In genomic region chr9:107975399-107976386, GRCm38 (mm10) we compare ENCODE assay signal across 8 mouse cellular contexts. TPM values are rescaled to one million over a fixed set of nuclear protein-coding genes. Genes with fewer than 3 reads are reported as not detected.
A peak's percentile ranks its signal among the peaks of the same experiment; 100 is the strongest.
DNase-seq lines count a peak whose midpoint lies in the region; ATAC-seq lines count a peak whose summit lies in the region.

Gene Uba7 (plus strand): TSS chr9:107975505.

- no peaks in the 10 kb centered on the region for H3K36me3 ChIP-seq in hindbrain, embryonic 11.5 days (ENCODE audit: control insufficient read depth, insufficient read depth, low read length)
- 0 out of 2 replicates have a peak, but pooled peaks cover 3% of the 10 kb centered on the region for H3K36me3 ChIP-seq in hindbrain, embryonic 16.5 days (ENCODE audit: control insufficient read depth, insufficient read depth, low read length)
- H3K36me3 ChIP-seq in megakaryocyte, embryonic 14.5 days (replicated peaks; ENCODE audit: low read length): peaks cover 58% of the 10 kb centered on the region
- H3K36me3 ChIP-seq in midbrain, embryonic 11.5 days (ENCODE audit: control insufficient read depth, insufficient read depth, low read length): 0 out of 2 replicates have a peak, but pooled peaks cover 2% of the 10 kb centered on the region

- no peak for ATAC-seq in hindbrain, embryonic 11.5 days (ENCODE audit: low FRiP score)
- no peak for ATAC-seq in hindbrain, embryonic 16.5 days
- ATAC-seq in midbrain, embryonic 11.5 days (ENCODE audit: low FRiP score): no peak

- H3K4me3 ChIP-seq in hindbrain, embryonic 11.5 days (ENCODE audit: low read depth, low read length): no peak within 1 kb of the TSS
- no peak within 1 kb of the TSS for H3K4me3 ChIP-seq in hindbrain, embryonic 16.5 days (ENCODE audit: low read length)
- H3K4me3 ChIP-seq in megakaryocyte, embryonic 14.5 days (replicated peaks): peak within 1 kb of the TSS; percentile 98
- H3K4me3 ChIP-seq in midbrain, embryonic 11.5 days (ENCODE audit: low read depth, low read length): no peak within 1 kb of the TSS

- H3K27ac ChIP-seq in hindbrain, embryonic 11.5 days (ENCODE audit: low read depth, low read length): no peak within 1 kb of the TSS
- H3K27ac ChIP-seq in hindbrain, embryonic 16.5 days (ENCODE audit: low read depth, low read length): no peak within 1 kb of the TSS
- H3K27ac ChIP-seq in midbrain, embryonic 11.5 days (ENCODE audit: low read depth, low read length): no peak within 1 kb of the TSS

- no peak within 1 kb of the TSS for H3K9ac ChIP-seq in hindbrain, embryonic 11.5 days (ENCODE audit: low read depth, low read length)
- H3K9ac ChIP-seq in hindbrain, embryonic 16.5 days (ENCODE audit: low read depth, low read length): no peak within 1 kb of the TSS
- no peak within 1 kb of the TSS for H3K9ac ChIP-seq in midbrain, embryonic 11.5 days (ENCODE audit: low read length)

- H3K27me3 ChIP-seq in hindbrain, embryonic 11.5 days (ENCODE audit: control insufficient read depth, insufficient read depth, low read length): no peaks in the 10 kb centered on the region
- no peaks in the 10 kb centered on the region for H3K27me3 ChIP-seq in hindbrain, embryonic 16.5 days (replicated peaks; ENCODE audit: control insufficient read depth, insufficient read depth, low read length)
- no peaks in the 10 kb centered on the region for H3K27me3 ChIP-seq in megakaryocyte, embryonic 14.5 days (replicated peaks)
- no peaks in the 10 kb centered on the region for H3K27me3 ChIP-seq in midbrain, embryonic 11.5 days (ENCODE audit: control insufficient read depth, insufficient read depth, low read length)

- DNase-seq in hindbrain, embryonic 11.5 days (ENCODE audit: low spot score): no peak
- DNase-seq in adrenal gland, postnatal 10 days: peak; percentile 43
- peak; percentile 79 to 80 for DNase-seq in heart, adult 9 months (ENCODE audit: low spot score in 2 of 2)
- peak; percentile 40 for DNase-seq in kidney, postnatal 10 days
- DNase-seq in cerebellum, adult 9-10 months: no peak
- no peak for DNase-seq in midbrain, embryonic 11.5 days (ENCODE audit: low spot score, missing footprints)

- WGBS in hindbrain, embryonic 11.5 days: 70% methylated on average over 12 of the region's 12 CpGs
- WGBS in hindbrain, embryonic 16.5 days: 73% methylated on average over 12 of the region's 12 CpGs
- WGBS in midbrain, embryonic 11.5 days: 75% methylated on average over 12 of the region's 12 CpGs

- no peaks in the 10 kb centered on the region for H3K9me3 ChIP-seq in hindbrain, embryonic 11.5 days (ENCODE audit: control insufficient read depth, low read length)
- H3K9me3 ChIP-seq in hindbrain, embryonic 16.5 days (ENCODE audit: control insufficient read depth, low read length): no peaks in the 10 kb centered on the region
- H3K9me3 ChIP-seq in megakaryocyte, embryonic 14.5 days: no peaks in the 10 kb centered on the region
- no peaks in the 10 kb centered on the region for H3K9me3 ChIP-seq in midbrain, embryonic 11.5 days (ENCODE audit: control insufficient read depth, low read length)

- H3K4me1 ChIP-seq in hindbrain, embryonic 11.5 days (replicated peaks; ENCODE audit: control insufficient read depth, insufficient read depth, low read length): no peaks in the 10 kb centered on the region
- no peaks in the 10 kb centered on the region for H3K4me1 ChIP-seq in hindbrain, embryonic 16.5 days (ENCODE audit: control insufficient read depth, insufficient read depth, low read depth, low read length)
- H3K4me1 ChIP-seq in megakaryocyte, embryonic 14.5 days: peaks cover 99% of the 10 kb centered on the region
- H3K4me1 ChIP-seq in midbrain, embryonic 11.5 days (ENCODE audit: control insufficient read depth, insufficient read depth, low read length): no peaks in the 10 kb centered on the region

- no peak within 1 kb of the TSS for H3K4me2 ChIP-seq in hindbrain, embryonic 11.5 days (replicated peaks; ENCODE audit: low read depth, low read length)
- no peak within 1 kb of the TSS for H3K4me2 ChIP-seq in hindbrain, embryonic 16.5 days (ENCODE audit: low read length)
- no peak within 1 kb of the TSS for H3K4me2 ChIP-seq in midbrain, embryonic 11.5 days

RNA-seq across cellular contexts. Expression of gene Uba7, which starts in this region (rescaled TPM):
- 7.4 and 12.4 TPM in 2 replicates for polyA plus RNA-seq in hindbrain, embryonic 11.5 days (2014; fragmentation: Nextera tagmentation; extraction: Ambion mirVana)
- 8.8 and 9.6 TPM in 2 replicates for polyA plus RNA-seq in hindbrain, embryonic 16.5 days (2015; fragmentation: Nextera tagmentation; extraction: Ambion mirVana)
- total RNA-seq in adrenal gland, postnatal 10 days (2021): 10 to 100 TPM; 19.0 to 22.5 TPM
- polyA plus RNA-seq in megakaryocyte, embryonic 14.5 days (2012; ENCODE audit: insufficient read depth, low replicate concordance): 78.9 and 91.5 TPM in 2 replicates
- polyA plus RNA-seq in midbrain, embryonic 11.5 days (2014; fragmentation: Nextera tagmentation; extraction: Ambion mirVana): 5.5 and 7.5 TPM in 2 replicates

Comparison
In these comparisons a context has a peak if more than half of its experiments do, and no peak if none do; other contexts are left out.
1. DNase-seq: peak in adrenal gland, postnatal 10 days (single experiment), heart, adult 9 months (2 of 2) and kidney, postnatal 10 days (single experiment); none in hindbrain, embryonic 11.5 days (single experiment), cerebellum, adult 9-10 months (single experiment) and midbrain, embryonic 11.5 days (single experiment).